Mouse (Mus musculus) megakaryocyte, embryonic 14.5 days (primary cell): ENCODE measurements around the gene Gjb6.

ENCODE experiments used
- FLI1 ChIP-seq: IDR thresholded peaks from 2 replicates; pipeline ENCODE4 v1.6.1; 2012; ENCODE audit warnings: low read length, inconsistent platforms, mixed read lengths
- GATA1 ChIP-seq: IDR thresholded peaks from 3 replicates; pipeline ENCODE4 v1.6.1; 2012; ENCODE audit warnings: mixed read lengths, low read length, inconsistent platforms, borderline replicate concordance

DNA sequence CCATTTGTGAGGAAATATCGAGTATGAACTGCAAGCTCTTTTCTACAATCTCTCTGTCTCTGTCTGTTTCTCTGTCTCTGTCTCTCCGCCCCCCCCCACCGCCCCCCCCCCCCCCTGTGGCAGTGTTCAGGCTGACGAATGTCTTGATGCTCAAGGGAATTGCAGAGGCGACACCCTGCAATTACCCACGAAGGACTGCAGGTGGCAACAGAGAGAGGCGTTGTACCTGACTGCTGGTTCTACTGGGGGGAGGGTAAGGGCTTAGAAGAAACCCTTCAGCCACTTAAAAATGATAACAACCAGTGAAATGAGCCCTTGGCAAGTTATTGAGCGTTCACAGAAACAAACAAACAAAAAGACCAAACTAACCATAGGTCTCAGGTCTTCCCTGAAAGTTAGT, 40.4 kb downstream of the Gjb6 start:
- no peak for TF ChIP-seq GATA1
- TF ChIP-seq FLI1, result no peak
